Mouse (Mus musculus): ENCODE data around the gene Pgs1. TPM values are rescaled to one million over a fixed set of nuclear protein-coding genes. Genes with fewer than 3 reads are reported as not detected.
A peak's percentile ranks its signal among the peaks of the same experiment; 100 is the strongest.

The Pgs1 gene
- total RNA-seq, 2 experiments from 2014 or later: 17.8 to 21.6 TPM

DNA sequence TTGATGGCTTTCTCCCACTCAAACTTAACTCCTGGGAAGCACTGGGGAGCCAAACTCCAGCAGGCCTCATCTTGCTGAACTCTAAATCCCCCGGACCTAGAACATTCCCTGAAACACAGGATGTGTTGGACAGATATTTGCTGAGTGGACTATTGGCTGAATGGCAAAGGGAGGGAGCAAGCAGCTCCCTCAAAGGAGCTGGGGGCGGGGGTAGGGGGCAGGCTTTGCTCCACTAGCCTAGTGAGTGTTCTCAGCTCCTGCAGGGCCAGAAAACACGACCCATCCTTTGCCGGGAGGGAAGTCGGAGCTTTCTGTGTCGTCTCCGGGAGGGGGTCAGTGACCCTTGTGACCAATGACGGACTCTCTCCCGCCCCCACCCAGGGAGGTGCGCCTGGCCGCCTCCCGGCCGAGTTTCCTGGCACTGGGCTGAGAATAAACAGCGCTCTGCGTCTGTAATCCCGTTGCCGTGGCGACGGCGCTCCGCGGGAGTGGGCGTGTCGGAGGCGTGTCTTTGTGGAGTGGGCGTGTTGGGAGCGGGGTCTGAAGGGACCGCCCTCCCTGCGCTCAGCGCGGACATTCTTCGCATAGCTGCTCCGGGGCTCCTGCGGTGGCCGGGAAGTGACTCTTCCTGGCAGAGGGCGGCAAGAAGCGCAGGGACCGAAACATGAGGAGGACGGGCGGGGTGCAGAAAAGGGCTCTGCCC, 22.9 kb upstream of the Pgs1 start:
- peak; percentile 99 for DNase-seq

DNA sequence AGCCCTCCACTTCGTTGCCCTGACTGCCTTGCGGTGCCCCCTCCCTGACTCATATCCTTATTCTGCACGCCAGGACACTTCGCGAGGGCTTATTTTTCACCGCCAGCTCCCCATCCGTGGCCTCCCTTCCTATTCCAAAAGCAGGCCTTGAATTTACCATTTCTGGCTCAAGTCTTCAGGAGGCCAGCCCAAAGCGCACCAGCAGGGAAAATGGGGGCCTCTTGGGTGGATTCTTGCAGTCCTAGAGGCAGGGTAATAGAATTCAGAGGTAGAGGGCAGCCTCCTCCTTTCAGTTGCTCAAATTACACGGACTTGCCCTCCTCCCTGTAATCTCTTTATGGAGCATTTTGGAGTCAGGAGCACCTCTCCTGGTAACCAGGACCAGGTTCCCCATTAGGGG, 22.2 kb upstream of the Pgs1 start:
- DNase-seq: no peak

DNA sequence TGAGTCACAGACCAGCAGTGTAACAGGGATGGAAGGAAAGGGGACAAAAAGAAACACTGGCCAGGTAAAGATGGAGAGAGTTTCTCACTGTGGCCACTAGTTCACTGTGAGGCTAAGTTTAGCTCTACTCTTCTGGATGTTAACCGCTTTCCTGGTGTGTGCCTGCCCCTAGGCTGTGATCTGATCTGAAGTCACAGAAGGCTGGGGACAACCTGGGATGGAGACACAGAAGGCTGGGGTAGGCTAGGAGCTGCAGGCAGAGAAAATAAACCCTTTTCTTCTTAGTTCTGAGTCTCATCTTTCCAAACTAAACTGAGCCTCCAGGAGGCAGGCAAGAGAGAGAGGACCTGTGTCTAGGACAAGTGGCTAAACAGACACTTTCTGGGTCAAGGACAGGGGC, 21.8 kb upstream of the Pgs1 start:
- DNase-seq: no peak

- DNase-seq: no peak
Observed at GRCm38 (mm10) chr11:117965052-117965451, 21.0 kb upstream of the Pgs1 start.

GRCm38 (mm10) chr11:117965561-117965981, 20.5 kb upstream of the Pgs1 start:
- no peak for DNase-seq

DNA sequence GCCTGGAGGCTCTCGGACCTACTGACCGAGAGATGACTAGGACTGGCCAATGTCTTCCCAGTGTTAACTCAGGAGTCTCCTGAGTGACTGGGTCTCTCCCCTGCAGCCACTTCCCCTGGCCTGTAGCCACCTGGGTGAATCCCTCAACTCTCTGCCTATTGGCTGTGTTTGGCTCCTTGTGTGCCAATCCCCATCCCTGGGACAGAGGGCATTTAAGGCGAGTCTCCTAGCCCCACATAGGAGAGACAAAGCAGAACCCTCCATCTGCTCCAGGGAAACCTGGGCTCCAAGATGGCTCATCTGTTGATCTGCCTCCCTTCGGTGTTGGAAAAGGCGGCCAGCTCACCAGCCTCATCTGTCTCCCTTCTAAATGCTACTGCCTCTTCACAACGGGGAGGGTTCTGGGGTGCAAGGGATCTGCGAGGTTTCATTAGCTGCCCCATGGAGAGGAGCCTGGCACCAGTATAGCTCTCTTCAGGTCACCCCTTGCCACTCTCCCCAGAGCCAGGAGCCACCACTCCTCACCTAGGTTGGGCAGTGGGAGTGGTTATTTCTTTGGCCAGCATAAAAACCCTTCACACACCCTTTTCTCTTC, 19.5 kb upstream of the Pgs1 start:
- no peak for DNase-seq

DNA sequence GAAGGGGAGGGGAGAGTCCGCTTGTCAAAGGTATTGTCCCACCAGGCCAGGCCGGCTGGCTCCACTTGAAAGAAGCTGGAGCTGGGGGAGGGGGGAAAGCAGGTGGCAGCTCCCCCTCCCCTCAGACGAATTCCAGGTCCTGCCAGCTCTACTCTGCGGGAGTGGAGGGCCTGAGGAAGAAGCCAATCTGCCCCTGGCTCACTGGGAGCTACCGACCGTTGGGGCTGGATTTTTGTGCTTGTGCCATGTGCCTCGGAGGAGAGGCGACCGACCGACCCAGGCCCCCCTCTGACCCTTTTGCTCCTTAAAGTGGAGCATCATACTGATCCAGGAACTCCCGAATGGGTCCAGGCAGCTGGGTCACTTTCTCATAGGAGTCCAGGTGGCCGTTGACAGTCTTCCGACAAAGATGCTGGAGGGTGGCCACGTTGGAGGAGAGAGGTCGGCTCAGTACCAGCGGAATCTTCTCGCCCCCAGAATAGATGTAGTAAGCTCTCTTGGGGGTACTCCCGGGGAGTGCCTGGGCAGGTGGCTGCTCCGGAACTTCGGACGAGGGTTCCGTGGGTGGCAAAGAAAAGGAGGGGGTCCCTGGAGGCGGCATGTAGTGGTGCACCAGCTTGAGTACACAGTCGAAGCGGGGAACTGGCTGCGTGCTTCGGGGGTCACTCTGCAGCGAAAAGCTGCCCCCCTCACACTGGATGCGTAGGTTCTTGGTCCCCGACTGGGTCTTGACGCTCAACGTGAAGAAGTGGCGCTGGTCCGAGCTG, 18.7 kb upstream of the Pgs1 start:
- DNase-seq: no peak

- peak; percentile 57 for DNase-seq
Observed at GRCm38 (mm10) chr11:117968016-117968671, 17.9 kb upstream of the Pgs1 start.

GRCm38 (mm10) chr11:117968716-117969099, 17.4 kb upstream of the Pgs1 start:
- DNase-seq: no peak

GRCm38 (mm10) chr11:117969100-117969944, 16.8 kb upstream of the Pgs1 start:
- peak; percentile 97 for DNase-seq

DNA sequence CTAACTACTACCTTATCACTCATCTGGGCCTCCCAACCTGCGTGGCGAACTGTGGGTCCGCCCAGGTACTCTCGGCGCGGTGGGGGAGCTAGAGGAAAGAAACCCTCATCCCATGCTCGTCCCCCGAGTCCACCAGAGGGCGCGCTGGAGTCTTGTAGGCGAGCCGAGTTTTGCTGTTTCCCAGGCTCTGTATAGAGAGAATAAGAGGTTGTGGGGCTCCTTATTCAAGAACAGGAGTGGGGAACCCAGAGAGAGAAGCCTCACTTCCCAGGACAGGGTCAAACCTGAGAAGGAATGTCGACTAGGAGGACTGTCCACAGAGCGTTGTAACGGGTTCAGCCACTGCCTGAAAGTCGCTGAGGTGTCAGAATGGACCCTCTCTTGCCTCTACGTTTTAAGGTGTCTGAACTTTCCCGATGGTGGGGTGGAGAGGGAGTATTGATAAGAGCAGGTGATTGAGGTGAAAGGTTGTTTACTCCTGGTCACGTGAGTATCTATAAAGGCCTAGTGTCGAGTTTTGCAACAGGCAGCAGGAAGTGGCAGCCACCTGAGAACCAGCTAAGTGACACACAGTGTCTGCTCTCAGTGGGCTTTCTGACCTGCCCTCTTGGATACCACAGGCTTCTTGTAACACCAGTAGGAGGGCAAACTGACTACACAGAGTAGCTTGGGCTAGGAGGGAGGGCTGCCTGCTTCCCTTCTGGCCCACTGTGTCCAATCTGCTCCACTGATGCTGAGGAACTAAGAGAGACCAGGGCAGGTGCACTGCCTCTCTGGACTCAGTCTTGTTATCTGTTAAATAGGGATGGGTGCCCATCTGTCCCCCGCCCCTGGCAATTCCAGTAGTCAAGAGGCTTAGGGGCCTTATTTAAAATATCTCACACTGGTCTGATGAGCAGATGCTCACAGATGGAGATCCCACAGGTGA, 15.9 kb upstream of the Pgs1 start, which contains the start of gene Socs3:
Gene Socs3 (minus strand): TSS at position 103 of the 928 bp plus-strand sequence.
- DNase-seq: peak; percentile 98

DNA sequence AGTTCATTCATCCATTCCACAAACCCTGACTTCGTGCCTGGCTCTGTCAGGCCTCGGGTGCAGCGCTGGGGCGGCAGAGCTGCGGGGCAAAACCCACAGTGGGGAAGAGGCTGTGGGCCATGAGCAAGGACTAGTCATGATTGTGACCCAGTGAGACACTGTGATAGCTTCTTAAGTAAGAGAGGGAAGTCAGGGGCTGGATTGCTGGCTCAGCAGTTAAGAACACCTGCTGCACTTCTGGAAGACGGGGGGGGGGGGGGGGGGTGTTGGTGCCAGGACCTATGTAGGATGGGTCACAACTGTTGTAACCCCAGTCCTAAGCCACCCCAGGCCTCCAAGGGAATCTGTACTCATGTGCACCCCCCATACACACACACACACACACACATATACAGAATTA, 15.0 kb upstream of the Pgs1 start:
- no peak for DNase-seq

GRCm38 (mm10) chr11:117971646-117972242, 14.3 kb upstream of the Pgs1 start:
- DNase-seq: no peak

- DNase-seq: no peak
Observed at GRCm38 (mm10) chr11:117972656-117973558, 13.2 kb upstream of the Pgs1 start.

DNA sequence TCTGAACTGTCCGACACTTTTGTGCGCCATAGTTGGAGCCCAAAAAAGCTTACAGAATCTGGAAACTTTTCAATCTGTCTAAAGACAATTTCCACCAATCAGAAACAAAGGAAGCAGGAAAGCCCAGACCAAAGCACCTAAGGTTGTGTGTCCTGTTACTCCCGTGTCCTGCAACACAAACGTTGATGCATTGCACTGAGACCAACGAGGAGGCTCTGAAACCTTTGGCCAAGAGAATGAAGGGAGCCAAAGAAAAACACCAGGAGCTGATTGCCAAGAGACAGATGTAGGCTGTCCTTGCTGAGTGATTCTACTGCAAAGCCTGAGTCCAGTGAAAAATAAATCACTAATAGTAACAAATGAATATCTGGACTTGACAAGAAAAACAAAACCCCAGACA, 12.5 kb upstream of the Pgs1 start:
- DNase-seq: no peak

GRCm38 (mm10) chr11:117974327-117975125, 11.6 kb upstream of the Pgs1 start:
- no peak for DNase-seq

- no peak for DNase-seq
Observed at GRCm38 (mm10) chr11:117975211-117975967, 10.7 kb upstream of the Pgs1 start.
